Mouse (Mus musculus) C2C12 (cell line): ENCODE data around the gene Thumpd2. TPM values are rescaled to one million over a fixed set of nuclear protein-coding genes. Genes with fewer than 3 reads are reported as not detected.

ENCODE experiments used
- H3K27me3 ChIP-seq: one replicate; pipeline ENCODE4 v1.6.1; 2011; ENCODE audit not compliant: control insufficient read depth, insufficient read depth, insufficient read length
- H3K36me3 ChIP-seq: one replicate; pipeline ENCODE4 v1.6.1; 2011; ENCODE audit not compliant: control insufficient read depth, insufficient read depth
- H3K4me3 ChIP-seq: one replicate; pipeline ENCODE4 v1.5.1; 2011; ENCODE audit warnings: mild to moderate bottlenecking, control low read depth; ENCODE audit not compliant: poor library complexity, insufficient read depth, severe bottlenecking
- H3K79me2 ChIP-seq: one replicate; pipeline ENCODE4 v1.6.1; 2011; ENCODE audit not compliant: control insufficient read depth, insufficient read depth
- H3K79me3 ChIP-seq: one replicate; pipeline ENCODE4 v1.6.1; 2011; ENCODE audit warnings: low read depth, control low read depth
- H3ac ChIP-seq: one replicate; pipeline ENCODE3; 2011; ENCODE audit warnings: low read depth; ENCODE audit not compliant: control insufficient read depth, insufficient read length
- CEBPB ChIP-seq: IDR thresholded peaks from one replicate; pipeline ENCODE4 v1.6.1; 2011; ENCODE audit warnings: low read depth, mild to moderate bottlenecking, control low read depth, moderate library complexity
- CTCF ChIP-seq: IDR thresholded peaks from one replicate; pipeline ENCODE4 v1.5.1; 2011; ENCODE audit not compliant: control insufficient read depth, insufficient read depth, insufficient read length
- FOSL1 ChIP-seq: IDR thresholded peaks from one replicate; pipeline ENCODE4 v1.8.0; 2011; ENCODE audit warnings: mild to moderate bottlenecking, low read length; ENCODE audit not compliant: poor library complexity, insufficient read depth, severe bottlenecking
- MAX ChIP-seq: IDR thresholded peaks from one replicate; pipeline ENCODE4 v1.6.1; 2011; ENCODE audit warnings: mild to moderate bottlenecking, control low read depth
- MYOD1 ChIP-seq: IDR thresholded peaks from one replicate; pipeline ENCODE4 v1.6.1; 2011; ENCODE audit warnings: low read depth; ENCODE audit not compliant: control insufficient read depth, insufficient read length
- MYOG ChIP-seq: IDR thresholded peaks from one replicate; pipeline ENCODE4 v1.6.1; 2011; ENCODE audit not compliant: control insufficient read depth, insufficient read length; ENCODE audit errors: extremely low read depth
- USF1 ChIP-seq: IDR thresholded peaks from one replicate; pipeline ENCODE4 v1.6.1; 2011; ENCODE audit warnings: low read depth, mild to moderate bottlenecking, control low read depth, moderate library complexity
- polyA plus RNA-seq: library from polyadenylated mRNA; unstranded; fragments of >200 nt; fragmentation: generic; extraction: Trizol; gene quantifications from one replicate; pipeline ENCODE4 v1.2.1, GENCODE M21; 2012; ENCODE audit warnings: missing spikeins

Gene Thumpd2
- polyA plus RNA-seq, 1 experiment, result 3.1 TPM

GRCm38 (mm10) chr17:81027331-81027730 is 37.6 kb downstream of the Thumpd2 start:
- TF ChIP-seq CEBPB, result no peak
- no peak for TF ChIP-seq CTCF
- TF ChIP-seq MAX, result no peak
- no peak for TF ChIP-seq FOSL1
- TF ChIP-seq MYOG, result no peak
- TF ChIP-seq MYOD1, result no peak
- no peak for TF ChIP-seq USF1
- H3K36me3 ChIP-seq, result peaks cover 14% of the 10 kb centered on the region
- no peak overlapping the region for H3K4me3 ChIP-seq
- no peaks in the 10 kb centered on the region for H3K79me2 ChIP-seq
- H3ac ChIP-seq, result no peak overlapping the region
- H3K79me3 ChIP-seq, result no peaks in the 10 kb centered on the region
- H3K27me3 ChIP-seq, result no peaks in the 10 kb centered on the region

- Histone ChIP-seq H3K27me3 (peaks cover 3% of the 10 kb centered on the region), H3K79me2 (no peaks in the 10 kb centered on the region), H3K4me3 (no peak overlapping the region), H3K36me3 (no peaks in the 10 kb centered on the region), H3K79me3 (no peaks in the 10 kb centered on the region), H3ac (no peak overlapping the region)
- TF ChIP-seq MYOG (no peak), USF1 (no peak), MYOD1 (no peak), CTCF (no peak), MAX (no peak), FOSL1 (no peak)
Observed at GRCm38 (mm10) chr17:81017132-81017531, 47.8 kb downstream of the Thumpd2 start.

DNA sequence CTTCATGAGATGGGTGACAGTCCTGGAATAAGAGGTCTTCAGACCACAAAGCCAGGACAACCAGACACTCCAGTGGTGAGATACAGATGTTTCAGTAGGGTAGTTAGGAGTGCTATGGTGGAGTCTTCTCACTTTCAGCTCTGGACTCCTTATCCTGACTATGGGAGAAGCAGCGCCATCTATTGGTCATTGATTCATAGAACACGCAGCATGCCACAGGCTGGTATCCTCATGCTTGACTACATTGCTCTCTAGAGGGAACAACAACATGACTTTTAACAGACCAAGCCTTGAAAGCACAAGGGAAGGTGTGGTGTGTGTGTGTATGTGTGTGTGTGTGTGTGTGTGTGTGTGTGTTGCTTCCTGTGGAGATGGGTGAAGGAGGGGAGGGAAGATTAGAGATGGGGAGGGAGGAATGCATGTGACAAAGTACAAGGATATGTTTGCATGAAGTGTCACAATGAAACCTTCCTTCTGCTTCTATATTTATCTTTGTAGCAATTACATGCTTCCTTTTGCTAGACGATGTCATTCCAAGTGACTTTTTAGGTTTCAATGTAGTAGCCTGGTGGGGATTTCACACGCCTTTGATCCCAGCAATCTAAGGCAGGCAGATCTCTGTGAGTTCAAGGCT is 49.0 kb downstream of the Thumpd2 start:
- Histone ChIP-seq H3K4me3 (no peak overlapping the region), H3ac (no peak overlapping the region), H3K27me3 (peaks cover 3% of the 10 kb centered on the region), H3K79me3 (no peaks in the 10 kb centered on the region), H3K79me2 (no peaks in the 10 kb centered on the region), H3K36me3 (no peaks in the 10 kb centered on the region)
- TF ChIP-seq MYOD1, result no peak
- TF ChIP-seq CTCF, result no peak
- TF ChIP-seq MAX, result no peak
- no peak for TF ChIP-seq CEBPB
- no peak for TF ChIP-seq USF1
- no peak for TF ChIP-seq FOSL1
- TF ChIP-seq MYOG, result no peak

DNA sequence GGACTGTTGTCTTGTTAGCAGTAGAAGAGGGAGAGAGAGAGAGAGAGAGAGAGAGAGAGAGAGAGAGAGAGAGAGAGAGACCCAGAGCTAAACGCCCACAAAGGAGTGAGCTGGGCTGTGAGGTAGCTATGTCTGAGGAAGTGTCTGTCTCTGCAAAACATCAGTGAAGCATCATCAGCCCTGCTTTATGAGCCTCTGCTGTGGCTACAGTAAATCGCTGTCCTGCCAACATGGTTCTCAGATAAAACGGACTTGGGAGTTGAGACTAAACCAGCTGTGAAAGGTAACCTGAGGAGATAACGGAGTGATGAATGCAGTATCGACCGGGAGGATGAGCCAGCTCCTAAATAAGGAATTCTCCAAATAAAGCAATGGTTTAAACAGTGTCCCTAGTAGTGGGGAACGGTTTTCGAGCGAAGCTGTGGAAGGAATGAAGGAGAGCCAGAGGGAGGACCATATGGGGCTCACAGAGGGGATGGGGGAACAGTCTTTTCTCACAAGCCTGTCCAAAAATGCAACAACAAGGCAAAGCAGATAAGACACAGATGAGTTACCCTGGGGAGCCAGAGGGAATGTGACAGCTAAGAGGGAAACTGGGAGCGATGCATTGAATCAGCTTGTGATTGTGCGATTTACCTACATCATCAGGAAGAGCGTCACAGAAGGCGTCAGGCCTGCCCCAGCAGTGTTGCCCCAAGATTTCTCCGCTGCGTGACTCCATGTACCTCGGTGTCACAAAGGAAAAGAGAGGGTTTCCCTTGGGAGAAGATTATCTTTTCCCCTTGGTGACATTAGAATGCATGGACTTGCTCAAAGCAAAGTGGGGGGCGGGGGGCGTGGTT is 53.8 kb downstream of the Thumpd2 start:
- Histone ChIP-seq H3K36me3 (no peaks in the 10 kb centered on the region), H3K27me3 (peaks cover 4% of the 10 kb centered on the region), H3K79me3 (no peaks in the 10 kb centered on the region), H3K4me3 (no peak overlapping the region), H3K79me2 (no peaks in the 10 kb centered on the region), H3ac (no peak overlapping the region)
- no peak for TF ChIP-seq MAX
- TF ChIP-seq CTCF, result no peak
- no peak for TF ChIP-seq CEBPB
- TF ChIP-seq USF1, result no peak
- no peak for TF ChIP-seq FOSL1
- no peak for TF ChIP-seq MYOG
- no peak for TF ChIP-seq MYOD1

- Histone ChIP-seq H3K36me3 (no peaks in the 10 kb centered on the region), H3K4me3 (no peak overlapping the region), H3K79me3 (no peaks in the 10 kb centered on the region), H3K27me3 (peaks cover 4% of the 10 kb centered on the region), H3ac (no peak overlapping the region), H3K79me2 (no peaks in the 10 kb centered on the region)
- TF ChIP-seq CEBPB, result no peak
- TF ChIP-seq MAX, result no peak
- no peak for TF ChIP-seq FOSL1
- TF ChIP-seq MYOD1, result no peak
- TF ChIP-seq MYOG, result no peak
- TF ChIP-seq CTCF, result no peak
- TF ChIP-seq USF1, result no peak
Observed at GRCm38 (mm10) chr17:81010199-81010598, 54.7 kb downstream of the Thumpd2 start.

GRCm38 (mm10) chr17:81009112-81009511 is 55.8 kb downstream of the Thumpd2 start:
- Histone ChIP-seq H3K79me2 (no peaks in the 10 kb centered on the region), H3K36me3 (no peaks in the 10 kb centered on the region), H3K79me3 (no peaks in the 10 kb centered on the region), H3K27me3 (peaks cover 8% of the 10 kb centered on the region), H3ac (no peak overlapping the region), H3K4me3 (no peak overlapping the region)
- TF ChIP-seq FOSL1 (no peak), MAX (no peak), CTCF (no peak), MYOG (no peak), MYOD1 (no peak), CEBPB (no peak), USF1 (no peak)
